Mouse (Mus musculus) CD4-positive, CD25-positive, alpha-beta regulatory T cell, adult 2 months (primary cell): ENCODE data around the gene Fam49a.
A peak's percentile ranks its signal among the peaks of the same experiment; 100 is the strongest.

Source experiments
- DNase-seq: peaks from one replicate; pipeline ENCODE4 v3.0.0-alpha.2; 2012; ENCODE audit warnings: low read depth, low spot score

Fam49a gene

DNA sequence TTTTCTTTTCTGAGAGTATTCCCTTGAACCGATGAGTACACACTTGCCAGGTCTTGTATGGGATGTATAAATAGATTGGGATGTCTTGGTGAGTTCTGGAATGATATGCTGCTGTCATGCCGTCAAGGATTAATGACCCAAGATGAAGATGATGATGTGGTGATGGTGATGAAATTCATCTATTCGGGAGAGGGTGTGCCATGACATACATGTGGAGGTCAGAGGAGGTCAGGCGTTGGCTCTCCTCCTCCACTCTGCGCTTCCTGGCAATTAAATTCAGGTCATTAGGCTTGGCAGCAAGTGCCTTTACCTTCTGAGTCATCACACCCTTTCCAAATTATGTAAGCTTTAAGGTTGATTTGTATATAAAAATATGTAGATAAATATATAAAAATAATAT, 95.0 kb downstream of the Fam49a start:
- no peak for DNase-seq

DNA sequence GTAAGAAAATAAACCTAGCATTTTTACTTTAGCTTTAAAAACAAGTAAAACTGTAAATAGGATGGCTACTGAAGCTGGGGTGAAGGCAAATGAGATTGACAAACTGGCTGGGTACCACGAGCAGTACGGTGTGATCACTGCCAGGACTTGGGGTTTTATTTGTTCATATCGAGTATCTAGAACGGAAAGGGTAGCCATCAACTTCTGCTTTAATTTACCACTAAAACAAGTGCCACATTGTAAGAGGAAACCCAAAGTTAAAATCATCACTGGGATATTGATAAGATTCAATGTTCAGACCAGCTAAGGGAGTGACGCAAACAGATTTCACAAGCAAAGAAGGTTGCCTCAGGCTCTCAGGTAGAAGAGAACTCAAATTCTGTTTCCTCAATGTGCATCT, 98.0 kb downstream of the Fam49a start:
- DNase-seq, result no peak

DNA sequence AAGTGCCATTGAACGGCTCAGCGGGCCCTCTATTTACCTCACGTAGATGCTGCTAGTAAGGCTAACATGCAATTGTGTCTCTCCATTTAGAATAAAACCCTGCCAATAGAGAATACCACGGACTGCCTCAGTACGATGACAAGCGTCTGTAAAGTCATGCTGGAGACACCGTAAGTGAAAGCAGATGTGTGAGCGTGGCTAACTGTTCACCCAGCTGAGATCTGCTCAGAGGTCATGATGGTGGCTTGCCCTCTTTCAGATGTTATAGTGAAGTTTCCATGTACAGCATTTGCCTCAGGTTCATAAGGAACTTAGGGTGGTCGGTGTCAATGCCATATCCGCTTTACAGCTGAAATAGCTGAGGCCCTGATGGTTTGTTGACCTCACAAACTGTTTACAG, 100.4 kb downstream of the Fam49a start:
- no peak for DNase-seq

DNA sequence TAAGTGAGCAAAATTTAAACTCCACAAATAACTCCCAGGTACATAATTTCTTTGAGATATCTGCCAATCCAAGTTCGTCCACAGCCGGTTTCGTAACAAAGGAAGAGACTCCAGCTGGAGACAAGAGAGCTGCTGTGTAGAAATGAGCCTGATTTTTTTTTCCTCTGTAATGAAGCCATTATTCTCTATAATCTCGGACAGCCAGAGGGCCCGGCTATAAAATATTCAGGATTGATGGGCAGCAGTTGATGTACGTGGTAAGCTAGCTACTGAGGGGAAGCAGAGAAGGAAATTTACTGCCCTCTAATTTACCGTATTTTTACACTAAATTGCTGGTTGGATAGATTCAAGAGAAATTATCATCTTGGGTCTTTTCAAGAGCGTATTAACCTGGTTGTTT, 102.3 kb downstream of the Fam49a start:
- no peak for DNase-seq

DNA sequence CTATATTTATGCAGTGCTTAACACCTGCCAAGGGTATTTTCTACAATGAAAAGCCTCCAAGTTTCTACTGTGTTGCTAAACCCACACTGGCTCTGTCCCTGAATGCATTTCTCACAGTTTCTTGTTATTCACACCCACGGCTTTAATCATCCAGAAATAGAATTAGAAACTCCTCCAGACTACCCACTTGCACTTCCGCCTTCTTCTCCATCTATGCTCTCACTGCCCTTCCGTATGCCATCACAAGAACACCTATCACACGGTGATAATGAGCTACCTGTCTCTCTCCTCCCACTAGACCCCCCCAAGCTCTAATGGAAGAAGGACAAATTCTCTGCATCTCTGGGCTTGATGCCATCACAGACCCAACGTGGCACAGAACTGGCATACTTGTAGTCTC, 105.5 kb downstream of the Fam49a start:
- DNase-seq, result no peak

DNA sequence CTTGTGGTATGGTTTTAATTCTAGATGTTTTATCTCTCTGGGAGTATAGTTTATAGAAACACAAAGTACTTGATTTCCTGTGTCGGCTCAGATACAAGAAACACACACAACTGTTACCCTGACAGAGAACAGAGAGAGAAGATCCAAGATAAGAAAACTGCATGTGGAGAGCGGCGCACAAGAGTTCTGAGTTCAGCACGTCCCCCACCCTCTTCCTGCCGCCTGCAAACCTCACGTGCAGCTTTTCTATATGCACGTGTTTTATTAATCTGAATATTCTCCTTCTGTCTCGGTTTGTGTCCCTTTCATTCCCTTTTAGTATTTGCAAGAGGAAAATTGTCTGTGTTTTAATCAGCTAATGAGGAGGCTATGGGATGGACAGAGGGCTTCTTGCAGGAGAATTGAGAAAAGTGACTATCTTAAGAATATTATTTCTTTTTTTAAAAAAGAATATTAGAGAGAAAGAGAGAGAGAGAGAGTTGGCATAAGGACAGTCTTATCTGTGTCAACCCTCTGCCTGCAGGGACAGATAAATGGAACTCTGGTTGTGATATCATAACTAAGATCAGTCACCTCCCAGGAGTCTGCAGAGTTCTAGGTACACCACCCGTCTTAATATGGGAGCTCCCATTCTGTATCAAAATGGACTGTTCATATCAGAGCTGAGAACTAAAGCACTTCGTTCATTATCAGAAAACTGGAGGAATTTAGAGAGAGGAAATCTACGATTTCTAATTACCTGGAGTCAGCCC, 111.3 kb downstream of the Fam49a start:
- peak; percentile 63 for DNase-seq

DNA sequence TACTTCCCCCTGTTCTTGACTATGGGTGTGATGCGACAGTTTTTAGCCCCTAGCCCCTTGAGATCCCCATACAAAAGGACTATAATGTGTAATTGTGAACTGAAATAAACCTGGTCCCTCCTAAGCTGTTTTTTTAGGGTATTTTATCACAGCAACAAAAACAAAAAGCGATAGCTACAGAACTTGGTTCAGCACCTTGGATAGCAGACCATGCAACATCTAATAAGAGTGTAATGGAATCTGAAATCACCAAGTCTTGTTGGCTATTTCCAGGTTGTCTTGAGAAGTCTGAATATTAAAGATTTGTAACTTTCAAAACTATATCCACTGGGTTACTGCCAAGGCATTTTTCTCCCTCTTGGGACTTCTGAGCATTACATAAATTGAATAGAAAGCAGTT, 117.1 kb downstream of the Fam49a start:
- no peak for DNase-seq

DNA sequence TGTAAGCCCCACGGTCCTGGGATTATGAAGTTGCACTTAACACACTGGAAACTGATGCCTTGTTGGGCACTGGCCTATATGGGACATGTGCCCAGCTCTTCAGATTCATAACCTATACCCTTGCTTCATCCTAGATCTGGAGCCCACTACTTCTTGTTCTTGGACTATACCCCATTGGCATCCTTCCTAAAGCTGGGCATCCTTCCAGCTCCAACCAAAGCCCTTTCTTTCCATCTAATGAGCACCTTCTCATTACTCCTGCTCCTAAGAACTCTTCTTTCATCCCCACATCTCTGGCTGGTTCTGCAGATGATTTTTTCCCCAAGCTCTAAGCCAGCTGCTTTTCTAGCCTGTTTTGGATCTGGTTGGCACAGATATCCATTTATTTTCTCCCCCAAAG, 127.3 kb downstream of the Fam49a start:
- no peak for DNase-seq

DNA sequence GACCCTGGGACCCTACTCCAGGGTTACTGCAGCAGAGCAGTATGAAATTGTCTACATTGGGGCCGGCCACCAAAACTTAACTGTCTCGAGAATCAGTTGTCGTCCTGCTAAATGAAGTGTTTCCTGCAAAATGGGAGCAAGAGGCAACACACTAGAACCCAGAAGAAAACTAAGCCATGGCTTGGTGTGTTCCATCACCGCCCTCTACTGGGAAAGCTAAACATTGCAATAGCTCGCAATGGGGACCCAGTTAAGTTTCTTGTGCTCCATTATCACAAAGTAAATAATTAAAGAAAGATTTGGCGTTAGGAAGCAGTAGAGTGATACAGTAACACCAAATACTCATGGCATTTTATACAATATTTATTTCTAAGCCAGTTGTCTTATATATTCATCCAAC, 134.3 kb downstream of the Fam49a start:
- peak; percentile 75 for DNase-seq

DNA sequence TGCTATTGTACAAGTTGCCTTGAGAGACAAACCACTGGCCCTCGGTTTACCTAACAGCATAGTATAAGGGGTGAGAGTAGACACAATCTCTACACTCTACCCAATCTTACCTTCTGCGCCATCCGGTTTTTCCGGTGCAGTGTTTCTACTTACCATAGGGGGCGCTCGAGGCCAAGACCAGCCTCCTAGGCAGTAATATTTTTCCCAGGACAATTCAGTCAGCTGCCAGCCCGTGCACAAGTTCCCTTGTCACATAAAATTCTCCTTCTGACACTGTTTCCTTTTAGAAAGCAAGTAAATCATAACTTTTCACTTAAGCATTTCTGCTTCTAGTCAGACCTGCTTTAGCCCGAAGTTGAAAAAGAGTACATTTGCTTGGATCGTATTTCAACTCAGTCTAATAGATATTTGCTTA, 139.1 kb downstream of the Fam49a start:
- peak; percentile 67 for DNase-seq

DNA sequence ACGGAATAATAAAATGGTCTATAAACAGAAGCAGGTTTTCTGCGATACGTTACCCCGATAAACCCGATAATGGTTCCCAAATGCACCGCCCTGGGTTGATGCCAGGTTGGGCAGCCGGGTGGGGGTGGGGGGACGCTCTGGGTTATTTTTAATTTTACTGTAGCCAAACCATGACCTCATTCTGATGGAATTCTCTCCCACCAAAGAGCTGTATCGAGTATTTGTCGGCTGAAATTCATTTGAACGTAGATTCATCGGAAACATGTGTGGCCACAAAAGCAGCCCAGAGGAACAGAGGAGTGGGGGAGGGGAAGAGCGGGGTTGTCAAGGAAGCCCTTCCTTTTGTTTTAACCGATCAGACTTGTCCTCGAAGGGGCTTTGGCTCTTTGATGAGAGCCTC, 139.6 kb downstream of the Fam49a start:
- DNase-seq, result peak; percentile 31

DNA sequence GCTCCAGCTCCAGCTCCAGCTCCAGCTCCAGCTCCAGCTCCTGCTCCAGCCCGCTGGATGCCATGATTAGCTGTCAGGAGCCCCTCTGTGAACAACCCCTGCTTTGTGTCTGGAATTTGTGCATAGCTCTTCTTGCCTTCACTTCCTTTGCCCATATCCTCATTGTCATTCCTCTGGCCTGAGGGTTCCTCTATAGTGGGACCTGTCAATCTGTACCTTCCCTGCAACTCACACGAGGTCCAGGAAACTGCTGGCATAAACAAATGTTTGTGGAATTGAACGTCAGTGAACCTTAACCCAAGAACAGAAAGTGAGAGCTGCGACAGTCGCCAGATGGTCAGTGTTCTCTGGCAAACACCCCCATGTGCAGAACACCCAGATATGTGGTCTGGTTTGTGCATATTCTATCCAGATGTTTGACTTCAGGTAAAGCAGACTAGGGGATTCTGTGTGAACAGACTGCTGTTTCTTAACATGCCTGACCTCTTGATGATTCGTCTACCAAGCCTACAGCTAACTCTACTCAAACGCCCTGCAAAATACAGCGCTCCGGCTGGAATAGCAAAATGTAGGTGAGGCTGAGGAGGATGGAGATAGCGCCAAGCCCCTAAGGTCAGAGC, 143.7 kb downstream of the Fam49a start:
- DNase-seq, result no peak

DNA sequence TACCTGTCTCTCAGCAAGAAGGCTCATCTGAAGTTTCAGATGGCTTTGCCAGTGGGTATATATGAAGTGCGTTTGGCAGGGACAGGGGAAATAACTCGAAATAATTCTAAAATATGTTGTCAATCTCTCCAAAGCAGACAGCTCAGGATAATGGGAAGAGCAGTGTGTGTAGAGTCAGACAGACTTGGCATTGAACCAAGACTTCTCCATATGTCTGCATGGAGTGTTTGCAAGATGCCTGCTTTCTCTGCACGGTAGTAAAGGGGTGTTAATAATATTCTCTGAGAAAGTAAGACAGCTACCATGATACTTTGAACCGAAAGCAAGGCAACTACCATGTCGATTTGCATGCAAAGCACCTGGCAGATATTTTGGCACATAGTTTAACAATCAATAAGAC, 147.1 kb downstream of the Fam49a start:
- DNase-seq, result no peak

DNA sequence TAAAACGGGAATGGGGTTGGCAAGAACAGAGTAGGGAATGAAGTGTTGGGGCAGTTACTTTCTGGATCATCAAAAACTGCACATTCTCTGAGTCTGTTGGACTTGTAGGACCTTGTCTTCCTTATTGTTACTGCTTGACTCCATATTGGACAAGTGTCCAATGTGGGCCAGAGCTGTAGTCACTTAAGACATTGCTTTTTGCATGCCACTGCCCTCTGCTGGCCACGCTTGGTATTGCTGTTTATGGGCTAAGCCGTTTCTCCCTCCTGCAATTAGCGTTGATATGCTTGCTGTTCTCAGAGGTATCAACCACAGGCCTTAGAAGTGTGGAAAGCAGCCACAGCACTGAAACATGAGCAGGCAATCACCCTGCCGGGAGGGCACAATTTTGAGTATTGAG, 150.7 kb downstream of the Fam49a start:
- peak; percentile 86 for DNase-seq

DNA sequence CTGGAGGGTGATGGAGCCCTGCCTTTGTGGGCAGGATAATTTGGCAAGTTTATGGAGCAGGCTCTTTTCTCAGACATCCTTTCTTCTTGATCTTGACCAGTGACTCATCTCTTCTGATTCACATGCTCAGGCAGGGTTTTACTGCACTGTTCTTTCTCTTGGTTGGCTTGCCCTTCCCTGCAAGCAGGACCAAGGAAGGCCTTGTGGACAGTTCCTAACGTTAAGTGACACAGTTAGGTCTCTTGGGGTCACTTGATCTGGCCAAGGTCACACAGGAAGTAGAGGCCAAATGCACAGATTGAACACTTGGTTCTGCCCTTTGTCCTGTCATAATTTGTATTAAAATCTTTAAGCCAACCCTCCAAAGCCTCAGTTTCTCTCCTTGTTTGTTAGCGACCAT, 158.5 kb downstream of the Fam49a start:
- no peak for DNase-seq

DNA sequence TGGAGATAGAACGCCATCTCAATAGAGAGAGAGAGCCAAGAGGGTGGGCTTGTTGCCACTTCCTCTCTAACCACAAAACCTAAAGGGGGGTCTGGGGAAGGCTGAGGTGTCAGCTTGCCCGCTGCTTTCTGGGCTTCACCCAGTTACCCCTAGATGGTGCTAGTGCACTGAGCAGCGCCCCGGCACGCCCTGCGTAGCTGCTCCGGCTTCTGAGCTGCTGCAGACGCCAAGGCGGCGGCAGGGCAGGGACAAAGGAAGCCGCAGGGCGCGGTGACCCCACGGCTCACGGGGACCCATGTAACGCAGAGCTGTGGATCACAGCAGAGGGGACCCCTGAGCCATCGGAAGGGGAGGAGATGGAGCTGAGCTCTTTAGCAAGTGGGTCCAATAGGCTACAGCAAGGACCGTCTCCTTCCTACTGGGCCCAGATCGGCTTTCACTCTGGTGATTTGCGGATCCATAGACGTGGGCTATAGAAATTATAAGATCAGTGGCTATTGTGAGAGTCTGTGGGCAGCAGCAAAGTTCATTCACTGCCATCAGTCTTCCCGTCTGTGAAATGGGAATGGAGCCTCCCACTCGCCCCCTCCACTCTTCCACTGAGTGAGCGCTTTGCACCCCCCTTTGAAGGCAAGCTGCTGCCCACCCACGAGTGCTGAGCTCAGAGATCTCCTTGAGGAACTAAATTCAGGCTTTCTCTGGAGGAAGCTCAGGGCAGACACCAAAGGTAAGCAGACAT, 159.1 kb downstream of the Fam49a start:
- peak; percentile 84 for DNase-seq

DNA sequence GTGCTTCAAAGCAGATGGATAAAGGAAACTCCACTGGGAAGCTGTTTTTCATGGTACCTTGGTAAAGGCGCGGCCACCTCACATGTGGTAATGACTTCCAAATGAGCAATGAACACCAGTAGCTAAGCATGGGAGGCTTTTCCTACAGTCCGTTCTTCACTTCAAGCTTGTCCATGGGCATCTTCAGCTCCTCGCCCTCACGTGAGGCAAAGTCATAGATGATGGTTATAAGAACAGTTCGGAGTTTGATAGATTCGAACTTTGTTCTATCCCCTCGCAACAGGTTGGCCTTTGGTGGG, 159.6 kb downstream of the Fam49a start:
- no peak for DNase-seq

DNA sequence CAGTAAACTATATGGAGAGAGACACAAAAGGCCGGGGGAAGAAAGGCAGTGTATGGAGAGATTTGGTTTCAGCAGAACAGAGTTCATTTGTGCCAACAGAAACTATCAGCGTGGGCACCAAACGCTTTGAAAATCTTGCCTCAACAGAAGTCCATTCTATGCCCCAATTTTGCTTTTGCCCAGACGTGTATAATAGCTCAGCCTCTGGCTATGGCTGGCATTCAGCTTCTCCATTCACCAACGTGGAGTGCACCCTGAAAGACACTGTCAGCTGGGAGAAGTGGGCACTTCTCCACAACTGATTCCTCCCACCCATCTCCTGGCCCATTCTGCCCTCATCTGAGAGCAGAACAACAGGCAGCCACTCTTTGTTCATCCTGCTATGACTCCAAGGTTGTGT, 163.2 kb downstream of the Fam49a start:
- no peak for DNase-seq

DNA sequence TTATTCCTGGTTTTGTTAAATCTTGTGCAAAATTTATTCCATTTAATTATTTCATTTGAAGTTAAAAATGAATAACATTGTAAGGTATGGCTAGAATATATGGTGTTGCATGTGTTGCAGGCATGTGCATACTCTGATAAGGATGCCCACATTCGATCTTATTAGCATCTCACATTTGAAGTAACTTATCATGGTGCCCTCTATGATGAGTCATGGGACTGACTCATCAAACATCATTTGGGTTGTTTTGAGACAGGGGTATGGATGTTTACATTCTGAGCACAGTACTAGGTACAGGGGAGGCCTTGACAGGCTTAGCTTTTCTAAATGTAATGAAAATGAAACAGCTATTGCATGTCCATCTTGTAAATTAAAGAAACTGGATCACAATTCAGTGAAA, 165.3 kb downstream of the Fam49a start:
- no peak for DNase-seq

DNA sequence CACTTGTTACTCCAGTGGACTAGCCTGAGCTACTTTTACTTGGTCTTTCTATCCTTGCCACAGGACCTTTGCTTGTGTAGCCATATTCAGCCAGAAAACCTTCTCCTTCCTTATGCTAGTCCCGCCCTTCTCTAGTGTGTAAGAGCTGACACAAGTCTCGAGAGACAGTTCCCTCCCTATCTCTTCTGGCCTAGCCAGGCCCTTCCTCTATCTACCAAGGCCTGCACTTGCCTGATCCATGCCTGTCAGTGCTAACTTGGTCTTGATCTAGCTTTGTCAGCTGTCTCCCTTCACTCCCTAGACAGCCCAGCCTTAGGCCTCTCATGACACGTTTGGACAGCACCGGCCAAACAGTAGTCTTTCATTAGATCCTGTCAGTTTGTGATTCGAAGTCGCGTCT, 166.9 kb downstream of the Fam49a start:
- DNase-seq, result no peak
